9 mouse cellular contexts compared by ENCODE assay signal in the genomic region with DNA sequence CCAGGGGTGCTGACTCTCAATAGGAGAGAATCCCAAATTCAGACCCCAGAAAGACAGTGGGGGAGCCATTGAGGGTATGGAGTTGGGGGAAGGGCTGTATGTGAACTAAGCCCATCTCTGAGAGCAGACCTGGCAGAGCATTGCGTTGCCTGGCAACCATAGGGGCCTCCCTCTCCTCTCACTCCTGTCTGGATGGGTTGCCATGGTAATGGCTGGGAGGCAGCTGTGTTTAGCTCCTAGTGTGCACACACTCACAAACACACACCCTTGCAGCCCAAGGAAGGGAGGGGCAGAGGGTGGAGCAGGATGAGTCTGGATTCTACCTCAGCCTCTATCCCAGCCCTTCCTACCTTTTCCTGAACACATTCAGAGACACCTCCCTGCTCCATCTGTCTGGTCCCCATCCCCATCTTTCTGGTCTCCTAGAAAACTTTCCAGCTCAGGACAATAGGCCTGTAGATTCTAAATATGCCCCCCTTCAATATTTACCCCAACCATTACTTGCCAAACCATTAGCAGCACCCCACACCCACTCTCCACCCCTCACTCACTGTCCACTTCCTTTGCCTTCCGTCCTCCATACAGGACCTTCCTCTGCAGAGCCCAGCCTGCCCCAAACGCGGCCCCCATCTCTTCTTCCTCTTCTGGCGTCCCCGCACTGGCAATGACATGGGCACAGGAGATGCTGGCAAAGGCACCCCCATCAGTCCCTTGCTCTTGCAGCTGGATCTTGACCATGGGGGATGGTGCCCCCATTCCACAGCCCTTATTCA. TPM values are rescaled to one million over a fixed set of nuclear protein-coding genes. Genes with fewer than 3 reads are reported as not detected.
A peak's percentile ranks its signal among the peaks of the same experiment; 100 is the strongest.
DNase-seq lines count a peak whose midpoint lies in the region; ATAC-seq lines count a peak whose summit lies in the region.
"Had no signal": no experiment of that assay in that cellular context is flagged by ENCODE, and none has a peak within 500 bp of the region (broad histone marks: within the 10 kb centered on the region; RNA-seq: fewer than 3 reads in every experiment).

No protein-coding gene starts in this region.

- peak overlapping the region; percentile 56 for H3K9ac ChIP-seq in forebrain, embryonic 12.5 days
- peak overlapping the region; percentile 59 for H3K9ac ChIP-seq in midbrain, embryonic 12.5 days (replicated peaks)

- peak overlapping the region; percentile 23 for H3K4me3 ChIP-seq in forebrain, embryonic 12.5 days (replicated peaks)
- peak overlapping the region; percentile 30 for H3K4me3 ChIP-seq in midbrain, embryonic 12.5 days
- H3K4me3 ChIP-seq: megakaryocyte, embryonic 14.5 days had no signal

- no peaks in the 10 kb centered on the region for H3K9me3 ChIP-seq in forebrain, embryonic 12.5 days
- no peaks in the 10 kb centered on the region for H3K9me3 ChIP-seq in midbrain, embryonic 12.5 days
- H3K9me3 ChIP-seq: megakaryocyte, embryonic 14.5 days had no signal

- H3K4me1 ChIP-seq in forebrain, embryonic 12.5 days = peaks cover 66% of the 10 kb centered on the region
- H3K4me1 ChIP-seq in midbrain, embryonic 12.5 days = peaks cover 69% of the 10 kb centered on the region

- H3K27me3 ChIP-seq in forebrain, embryonic 12.5 days = no peaks in the 10 kb centered on the region
- no peaks in the 10 kb centered on the region for H3K27me3 ChIP-seq in midbrain, embryonic 12.5 days

- peak overlapping the region; percentile 99 for H3K27ac ChIP-seq in forebrain, embryonic 12.5 days
- H3K27ac ChIP-seq in midbrain, embryonic 12.5 days (replicated peaks) = peak overlapping the region; percentile 98

- peak; percentile 95 for DNase-seq in embryo, embryonic 10.5 days (ENCODE audit: low spot score)
- DNase-seq in layer of hippocampus, adult 8-10 months (ENCODE audit: low spot score in 2 of 2) = peak; percentile 90 to 94
- DNase-seq in yolk sac, embryonic 10.5 days (ENCODE audit: low spot score) = peak; percentile 47
- no peak for DNase-seq in gastrocnemius, postnatal 25 days
- no peak for DNase-seq in kidney, adult 8-10 months
- DNase-seq in thymus, postnatal 14 days = no peak

- 43% methylated on average over 6 of the region's 6 CpGs for WGBS in forebrain, embryonic 12.5 days
- WGBS in midbrain, embryonic 12.5 days = 51% methylated on average over 6 of the region's 6 CpGs

- peak; percentile 97 for ATAC-seq in forebrain, embryonic 12.5 days (ENCODE audit: low FRiP score)
- ATAC-seq in midbrain, embryonic 12.5 days (ENCODE audit: low FRiP score, low read depth) = peak; percentile 96

- H3K36me3 ChIP-seq in forebrain, embryonic 12.5 days (replicated peaks) = peaks cover 63% of the 10 kb centered on the region
- H3K36me3 ChIP-seq in midbrain, embryonic 12.5 days = peaks cover 69% of the 10 kb centered on the region

- peak overlapping the region; percentile 55 for H3K4me2 ChIP-seq in forebrain, embryonic 12.5 days
- peak overlapping the region; percentile 50 for H3K4me2 ChIP-seq in midbrain, embryonic 12.5 days (replicated peaks)

RNA-seq across cellular contexts. Expression of a gene that starts 6.9 kb away (rescaled TPM):
- polyA plus RNA-seq in forebrain, embryonic 12.5 days (2016; fragmentation: Nextera tagmentation; extraction: Ambion mirVana) = 19.5 and 22.6 TPM in 2 replicates
- 10 to 100 TPM; 64.7 to 77.5 (median 68.4) TPM for total RNA-seq in layer of hippocampus, adult 8-10 months (2022)
- polyA plus RNA-seq in midbrain, embryonic 12.5 days (2016; fragmentation: Nextera tagmentation; extraction: Ambion mirVana) = 22.1 TPM in 2 replicates
- under 1 TPM; 0.10 to 0.35 TPM for total RNA-seq in gastrocnemius, postnatal 25 days (2021)

RNA-seq across cellular contexts. Expression of a gene that starts 11.1 kb away (rescaled TPM):
- polyA plus RNA-seq in forebrain, embryonic 12.5 days (2016; fragmentation: Nextera tagmentation; extraction: Ambion mirVana) = 68.6 and 73.2 TPM in 2 replicates
- 100 to 1,000 TPM; 146 to 236 (median 178) TPM for total RNA-seq in layer of hippocampus, adult 8-10 months (2022)
- polyA plus RNA-seq in midbrain, embryonic 12.5 days (2016; fragmentation: Nextera tagmentation; extraction: Ambion mirVana) = 68.4 and 71.4 TPM in 2 replicates
- 10 to 100 TPM; 57.8 to 59.1 TPM for total RNA-seq in gastrocnemius, postnatal 25 days (2021)

RNA-seq across cellular contexts. Expression of a gene that starts 44.2 kb away (rescaled TPM):
- 55.7 and 60.1 TPM in 2 replicates for polyA plus RNA-seq in forebrain, embryonic 12.5 days (2016; fragmentation: Nextera tagmentation; extraction: Ambion mirVana)
- 10 to 100 TPM; 11.5 to 16.3 (median 14.1) TPM for total RNA-seq in layer of hippocampus, adult 8-10 months (2022)
- 67.7 and 73.0 TPM in 2 replicates for polyA plus RNA-seq in midbrain, embryonic 12.5 days (2016; fragmentation: Nextera tagmentation; extraction: Ambion mirVana)
- 1 to 10 TPM; 7.1 to 8.9 TPM for total RNA-seq in gastrocnemius, postnatal 25 days (2021)

RNA-seq across cellular contexts. Expression of a gene that starts 49.9 kb away (rescaled TPM):
- polyA plus RNA-seq in forebrain, embryonic 12.5 days (2016; fragmentation: Nextera tagmentation; extraction: Ambion mirVana) = 28.2 and 31.1 TPM in 2 replicates
- 10 to 100 TPM; 66.1 to 66.6 (median 66.5) TPM for total RNA-seq in layer of hippocampus, adult 8-10 months (2022)
- polyA plus RNA-seq in midbrain, embryonic 12.5 days (2016; fragmentation: Nextera tagmentation; extraction: Ambion mirVana) = 25.9 and 29.0 TPM in 2 replicates
- total RNA-seq in gastrocnemius, postnatal 25 days (2021) = 1 to 10 TPM; 3.3 to 4.7 TPM

RNA-seq across cellular contexts. Expression of a gene that starts 53.0 kb away (rescaled TPM):
- polyA plus RNA-seq in forebrain, embryonic 12.5 days (2016; fragmentation: Nextera tagmentation; extraction: Ambion mirVana) = 13.4 and 15.4 TPM in 2 replicates
- 10 to 100 TPM; 44.6 to 52.9 (median 48.3) TPM for total RNA-seq in layer of hippocampus, adult 8-10 months (2022)
- polyA plus RNA-seq in midbrain, embryonic 12.5 days (2016; fragmentation: Nextera tagmentation; extraction: Ambion mirVana) = 12.1 and 13.7 TPM in 2 replicates
- total RNA-seq in gastrocnemius, postnatal 25 days (2021) = 10 to 100 TPM; 14.7 to 20.1 TPM

Comparison
In these comparisons a context has a peak if more than half of its experiments do, and no peak if none do; other contexts are left out.
1. DNase-seq: peak in embryo, embryonic 10.5 days (single experiment), layer of hippocampus, adult 8-10 months (2 of 2) and yolk sac, embryonic 10.5 days (single experiment); none in gastrocnemius, postnatal 25 days (single experiment), kidney, adult 8-10 months (0 of 2) and thymus, postnatal 14 days (single experiment).
2. RNA of a gene that starts 6.9 kb away (total RNA-seq): 64.7 to 77.5 TPM in layer of hippocampus, adult 8-10 months; 0.10 to 0.35 TPM in gastrocnemius, postnatal 25 days; every median in the first group is over 10 times any median in the second.